Mouse (Mus musculus): Measurements from ENCODE around the gene Spaca9. TPM values are rescaled to one million over a fixed set of nuclear protein-coding genes. Genes with fewer than 3 reads are reported as not detected.

Gene Spaca9
- total RNA-seq, 2 experiments from 2014 or later: not detected

- intact Hi-C loops (cut with DNase I): no loop called here
- no peak for DNase-seq (ENCODE audit: low spot score in 2 of 2)
Observed at GRCm38 (mm10) chr2:28676005-28676404, 23.5 kb downstream of the Spaca9 start.

GRCm38 (mm10) chr2:28671438-28671837 lies 28.1 kb downstream of the Spaca9 start:
- intact Hi-C loops (cut with DNase I): no loop called here

DNA sequence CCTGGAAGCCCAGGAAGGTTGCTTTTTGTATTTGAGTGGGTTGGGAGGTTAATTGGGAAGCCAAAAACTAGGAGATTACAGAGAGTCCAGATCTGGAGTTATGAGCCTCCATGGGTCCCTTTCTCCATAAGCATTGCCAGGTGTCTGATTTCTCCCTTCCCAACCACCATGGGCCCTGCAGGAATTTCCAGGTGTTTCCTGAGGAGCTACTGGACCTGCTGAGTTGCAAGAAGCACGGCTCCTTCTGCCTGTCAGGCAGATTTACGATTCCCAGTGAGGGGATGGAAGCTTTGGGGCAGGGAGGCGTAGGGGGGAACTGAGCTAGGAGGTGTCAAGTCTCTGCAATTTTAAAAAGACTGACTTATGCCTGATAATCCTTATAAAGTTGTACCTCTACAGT lies 33.7 kb downstream of the Spaca9 start:
- intact Hi-C loops (cut with DNase I): no loop called here
- no peak for DNase-seq (ENCODE audit: low spot score in 2 of 2)

More at GRCm38 (mm10) chr2:28671438-28671837, 28.1 kb downstream of the Spaca9 start:
- no peak for DNase-seq (ENCODE audit: low spot score in 2 of 2)

DNA sequence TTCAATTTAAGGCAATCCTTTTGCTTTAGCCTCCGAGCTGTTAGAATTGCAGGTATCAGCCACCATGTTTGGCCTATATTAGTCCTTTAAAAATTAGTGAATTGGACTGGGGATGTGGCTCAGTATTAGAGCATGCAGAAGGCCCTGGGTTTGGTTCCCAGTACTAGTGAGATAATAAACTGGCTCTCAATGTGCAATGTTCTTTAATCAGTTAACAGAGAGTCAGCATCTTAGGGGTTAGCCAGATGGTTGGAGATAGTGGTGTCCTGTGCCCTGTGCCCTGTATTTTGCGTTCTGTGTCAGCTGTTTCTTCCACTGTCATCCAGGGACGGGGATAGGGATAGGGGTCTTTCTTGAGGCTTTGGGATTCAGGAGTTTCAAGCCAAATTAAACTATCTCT lies 36.6 kb downstream of the Spaca9 start:
- intact Hi-C loops (cut with DNase I): no loop called here
- DNase-seq (ENCODE audit: low spot score in 2 of 2): no peak

- intact Hi-C loops (cut with DNase I): no loop called here
Observed at GRCm38 (mm10) chr2:28656216-28656615, 43.3 kb downstream of the Spaca9 start.

GRCm38 (mm10) chr2:28654295-28654694 lies 45.2 kb downstream of the Spaca9 start:
- intact Hi-C loops (cut with DNase I): no loop called here
- no peak for DNase-seq (ENCODE audit: low spot score in 2 of 2)

More at GRCm38 (mm10) chr2:28656216-28656615, 43.3 kb downstream of the Spaca9 start:
- DNase-seq (ENCODE audit: low spot score in 2 of 2): no peak

- DNase-seq (ENCODE audit: low spot score in 2 of 2): peak in 1 of 2 experiments; percentile 17
- intact Hi-C loops (cut with DNase I): no loop called here
Observed at GRCm38 (mm10) chr2:28653351-28653750, 46.2 kb downstream of the Spaca9 start.

GRCm38 (mm10) chr2:28650526-28650925 lies 49.0 kb downstream of the Spaca9 start:
- no peak for DNase-seq (ENCODE audit: low spot score in 2 of 2)
- intact Hi-C loops (cut with DNase I): no loop called here

GRCm38 (mm10) chr2:28643081-28643480 lies 56.4 kb downstream of the Spaca9 start:
- no peak for DNase-seq (ENCODE audit: low spot score in 2 of 2)
- intact Hi-C loops (cut with DNase I): no loop called here

Small RNAs within 50 kb of the gene (microRNA-seq; reads per million reads assigned to microRNA genes)
- gene Mir3088: 1.6 to 4.0 reads per million in 2 experiments

Other genes with a start within 250 kb of the Spaca9 start
- gene 1700007K13Rik, start 233.4 kb downstream of the Spaca9 start, total RNA-seq (2021): 1 to 10 TPM; 4.9 to 6.2 TPM
- gene Mrps2, start 231.7 kb downstream of the Spaca9 start, total RNA-seq (2021): 10 to 100 TPM; 39.1 to 42.8 TPM
- 1 to 10 TPM; 1.6 to 2.5 TPM for gene Gbgt1, start 202.8 kb downstream of the Spaca9 start, total RNA-seq (2021)
- 1 to 10 TPM; 1.1 to 1.5 TPM for gene Gm10134, start 193.6 kb downstream of the Spaca9 start, total RNA-seq (2021)
- 100 to 1,000 TPM; 119 TPM for gene Ralgds, start 186.6 kb downstream of the Spaca9 start, total RNA-seq (2021)
- not detected for gene Cel, start 136.3 kb downstream of the Spaca9 start, total RNA-seq (2021)
- 10 to 100 TPM; 15.8 to 17.6 TPM for gene Gtf3c5, start 116.0 kb downstream of the Spaca9 start, total RNA-seq (2021)
- not detected for gene Gfi1b, start 77.7 kb downstream of the Spaca9 start, total RNA-seq (2021)
- 10 to 100 TPM; 43.4 to 45.1 TPM for gene Tsc1, start 58.5 kb downstream of the Spaca9 start, total RNA-seq (2021)
- 1 to 10 TPM; 1.7 to 2.1 TPM for gene Ak8, start 437 bp upstream of the Spaca9 start, total RNA-seq (2021)
- gene Gtf3c4, start 140.6 kb upstream of the Spaca9 start, total RNA-seq (2021): 10 to 100 TPM; 38.5 to 39.9 TPM
- gene Ddx31, start 140.7 kb upstream of the Spaca9 start, total RNA-seq (2021): 1 to 10 TPM; 6.7 to 7.8 TPM
- gene Barhl1, start 216.9 kb upstream of the Spaca9 start, total RNA-seq (2021): under 1 TPM in 1 of 2 experiments, not detected in 1; 0.29 TPM

Data from left cerebral cortex, postnatal 14 days (tissue).